Mouse (Mus musculus) adrenal gland (tissue): ENCODE measurements at regions not wholly inside any gene's neighbourhood (a gene's known extent, or its start where the extent isn't known, plus 50 kb on each side); places are given as distances from the start of the nearest gene placed in this dataset.

Source experiments
- intact Hi-C: fragments of 180-260 bp; cut with DNase I; formaldehyde crosslinking; loops from one replicate; pipeline ENCODE4 v1.15.1; 2025

GRCm38 (mm10) chr16:93285191-93285590 is 318.7 kb downstream of the Setd4 start:
- intact Hi-C loops, result no loop called here

DNA sequence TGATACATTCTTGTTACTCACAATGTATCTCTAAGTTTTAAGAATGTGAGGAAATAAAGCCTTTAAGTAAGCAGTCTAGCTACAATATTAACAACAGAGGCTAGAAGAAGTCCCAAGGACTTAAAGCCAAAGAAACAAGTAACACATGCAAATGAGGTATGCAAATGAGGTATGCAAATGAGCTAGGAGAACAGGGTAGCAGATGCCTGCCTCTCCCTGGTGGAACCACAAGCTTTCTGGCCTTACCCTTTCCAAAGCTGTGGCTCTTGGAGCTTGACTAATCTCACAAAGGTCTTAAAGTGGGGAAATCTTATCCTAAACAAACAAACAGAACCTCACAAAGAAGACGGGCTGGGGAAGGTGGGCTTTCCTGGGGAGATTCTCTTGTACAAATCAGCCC is 322.1 kb downstream of the Setd4 start:
- intact Hi-C loops, result no loop called here

DNA sequence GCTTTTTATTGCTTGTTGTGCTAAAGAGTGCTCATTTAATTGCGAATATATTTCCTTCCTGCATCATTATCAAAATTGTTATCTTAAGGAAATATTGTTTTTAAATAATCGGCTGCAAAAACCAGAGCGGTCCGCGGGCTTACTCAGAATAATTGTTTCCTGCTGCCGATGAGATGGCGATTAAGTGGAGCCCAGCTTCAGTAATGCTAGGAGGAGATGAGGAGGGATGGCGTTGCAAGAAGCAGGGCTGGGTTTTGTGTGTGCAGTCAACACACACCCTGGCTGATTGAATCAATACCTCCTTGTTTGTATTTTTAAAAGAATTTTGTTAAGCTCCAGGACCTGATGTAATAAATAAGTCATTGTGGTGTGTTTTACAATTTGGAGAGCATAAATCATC is 331.2 kb downstream of the Setd4 start:
- intact Hi-C loops, result no loop called here

- intact Hi-C loops, result no loop called here
Observed at GRCm38 (mm10) chr16:93272146-93272545, 331.7 kb downstream of the Setd4 start.

DNA sequence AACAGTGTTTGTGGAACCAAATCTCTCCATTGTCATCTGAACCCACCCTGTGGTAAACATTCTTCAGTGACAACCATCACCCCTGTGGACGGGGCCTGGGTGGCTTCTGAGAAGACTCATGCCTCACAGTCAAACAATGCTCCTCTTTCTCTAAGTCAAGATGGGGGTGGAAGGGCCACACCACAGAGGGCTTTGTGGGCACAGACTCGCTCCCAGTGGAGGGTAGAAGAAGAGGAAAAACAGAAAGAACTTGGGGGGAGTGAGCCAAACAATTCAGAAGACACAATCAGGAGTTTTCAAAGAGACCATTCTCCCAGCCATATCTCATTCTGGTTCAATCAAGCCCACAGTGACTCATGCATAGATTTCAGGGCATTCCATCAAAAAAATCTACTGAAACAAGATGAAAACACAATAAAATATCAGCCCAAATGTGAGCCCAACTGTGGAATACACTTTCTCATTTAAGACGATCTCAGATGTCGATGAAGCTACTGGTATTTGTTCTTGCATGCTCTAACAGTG is 339.7 kb downstream of the Setd4 start:
- intact Hi-C loops, result no loop called here

- intact Hi-C loops, result no loop called here
Observed at GRCm38 (mm10) chr16:93263141-93263815, 340.6 kb downstream of the Setd4 start.

- intact Hi-C loops, result no loop called here
Observed at GRCm38 (mm10) chr16:93246825-93247224, 357.0 kb downstream of the Setd4 start.

DNA sequence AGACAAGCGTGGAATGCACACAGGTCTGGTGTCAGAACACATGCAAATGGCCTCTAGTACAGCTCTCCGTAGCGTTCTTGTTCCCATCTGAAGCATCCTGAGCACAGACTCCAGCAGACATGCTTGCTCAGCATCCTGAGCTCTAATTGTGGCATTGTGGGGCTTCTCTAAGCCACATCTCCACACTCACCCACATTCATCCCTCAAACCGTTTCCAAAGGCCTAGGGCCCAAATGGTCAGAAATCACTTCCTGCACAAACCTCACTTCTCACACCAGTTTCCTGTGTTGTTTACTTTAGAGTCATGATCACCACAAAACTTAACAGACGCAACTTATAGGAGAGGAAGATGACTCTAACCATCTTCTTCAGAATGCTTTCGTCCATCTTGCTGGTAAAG is 358.1 kb downstream of the Setd4 start:
- intact Hi-C loops, result no loop called here

DNA sequence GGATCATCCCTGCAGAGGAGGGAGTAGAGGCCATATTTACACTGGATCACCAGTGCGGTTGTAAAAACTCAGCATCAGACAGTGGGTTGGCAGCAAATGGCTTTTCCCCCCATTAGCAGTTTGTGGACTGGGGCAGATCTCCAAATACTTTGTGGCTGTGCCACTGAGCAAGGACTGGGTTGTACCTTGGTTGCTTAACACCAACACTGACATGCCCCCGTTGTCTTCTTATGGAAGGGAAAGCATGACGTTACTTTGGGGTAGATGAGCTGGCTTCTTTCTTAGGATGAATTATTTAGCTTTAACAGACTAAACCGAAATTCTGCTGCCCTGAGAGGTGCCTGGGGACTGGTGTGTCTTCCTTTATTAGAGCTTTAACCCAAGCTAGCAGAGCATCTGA is 365.0 kb downstream of the Setd4 start:
- intact Hi-C loops, result no loop called here

GRCm38 (mm10) chr16:93238326-93238725 is 365.5 kb downstream of the Setd4 start:
- intact Hi-C loops, result no loop called here

- intact Hi-C loops, result no loop called here
Observed at GRCm38 (mm10) chr16:93225644-93226043, 378.2 kb downstream of the Setd4 start.

DNA sequence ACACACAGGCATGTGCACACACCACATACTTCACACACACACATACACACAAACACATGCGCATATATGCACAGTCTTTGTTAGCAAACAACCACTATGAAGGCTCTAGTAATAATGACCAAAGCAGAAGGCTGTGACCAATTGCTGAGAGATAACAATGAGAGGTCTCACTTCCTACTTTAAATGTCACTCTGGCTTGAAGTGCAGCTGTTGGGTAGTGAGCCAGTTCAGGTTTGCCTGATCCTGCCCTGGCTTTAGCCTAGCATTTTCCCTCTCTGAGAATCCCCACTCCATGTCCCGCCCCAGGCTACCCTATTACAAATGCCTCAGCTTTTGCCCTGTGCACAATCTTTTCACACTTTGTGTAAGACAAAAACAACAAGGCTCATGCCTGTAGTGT is 378.7 kb downstream of the Setd4 start:
- intact Hi-C loops, result no loop called here

GRCm38 (mm10) chr16:93219731-93220130 is 384.1 kb downstream of the Setd4 start:
- intact Hi-C loops, result no loop called here

DNA sequence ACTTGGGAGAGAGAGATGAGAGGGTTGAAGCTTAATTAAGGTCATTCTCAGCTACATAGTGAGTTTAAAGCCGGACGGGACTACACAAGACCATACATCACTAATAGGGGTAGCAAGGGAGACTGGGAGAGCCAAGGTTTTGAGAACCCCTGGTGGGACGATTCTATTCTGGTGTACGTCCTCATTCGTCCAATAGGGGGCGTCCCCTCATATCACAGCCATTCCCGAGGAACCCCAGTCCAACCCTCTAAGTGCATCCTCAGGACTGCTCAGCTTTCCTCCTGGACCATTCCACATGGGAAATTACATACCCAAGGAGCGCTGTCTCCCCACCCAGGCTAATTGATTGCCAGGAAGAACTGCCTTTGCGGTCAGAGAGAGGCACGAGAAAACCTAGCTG is 385.5 kb downstream of the Setd4 start:
- intact Hi-C loops, result no loop called here

- intact Hi-C loops, result no loop called here
Observed at GRCm38 (mm10) chr16:93217600-93218226, 386.1 kb downstream of the Setd4 start.

DNA sequence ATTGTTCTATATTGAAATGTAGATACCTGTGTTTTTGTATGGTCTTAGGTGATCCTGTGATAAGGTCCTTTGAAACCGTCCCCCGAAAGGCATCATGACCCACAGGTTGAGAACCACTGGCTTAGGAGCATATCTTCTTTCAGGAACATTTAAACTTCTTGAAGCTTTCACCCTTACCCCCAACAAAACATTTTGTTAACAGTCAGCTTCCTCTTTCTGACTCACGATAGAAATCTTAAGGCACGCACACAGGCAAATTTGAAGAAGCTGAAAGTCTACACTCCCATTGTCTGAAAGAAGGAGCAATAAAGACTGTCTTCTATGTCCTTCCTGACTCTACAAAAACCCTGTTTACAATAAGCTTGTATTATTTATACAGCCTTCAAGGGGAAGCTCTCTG is 388.2 kb downstream of the Setd4 start:
- intact Hi-C loops, result no loop called here

DNA sequence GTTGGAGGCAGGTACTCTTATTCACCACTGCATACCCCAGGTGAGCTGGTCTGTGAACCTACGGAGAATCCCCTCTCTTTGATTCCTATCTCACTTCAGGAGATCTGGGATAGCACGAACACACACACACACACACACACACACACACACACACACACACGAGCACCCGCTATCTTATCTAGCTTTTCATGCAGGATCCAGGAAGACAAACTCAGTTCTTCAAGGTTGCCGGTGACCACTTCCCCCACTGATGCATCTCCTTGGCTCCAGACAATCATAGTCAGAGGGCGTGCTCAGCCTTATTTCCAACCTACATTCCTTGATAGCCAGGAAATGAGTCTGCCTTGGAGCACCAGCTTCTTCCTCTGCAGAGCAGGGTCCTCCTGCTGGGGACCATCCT is 387.7 kb upstream of the Runx1 start:
- intact Hi-C loops, result no loop called here

DNA sequence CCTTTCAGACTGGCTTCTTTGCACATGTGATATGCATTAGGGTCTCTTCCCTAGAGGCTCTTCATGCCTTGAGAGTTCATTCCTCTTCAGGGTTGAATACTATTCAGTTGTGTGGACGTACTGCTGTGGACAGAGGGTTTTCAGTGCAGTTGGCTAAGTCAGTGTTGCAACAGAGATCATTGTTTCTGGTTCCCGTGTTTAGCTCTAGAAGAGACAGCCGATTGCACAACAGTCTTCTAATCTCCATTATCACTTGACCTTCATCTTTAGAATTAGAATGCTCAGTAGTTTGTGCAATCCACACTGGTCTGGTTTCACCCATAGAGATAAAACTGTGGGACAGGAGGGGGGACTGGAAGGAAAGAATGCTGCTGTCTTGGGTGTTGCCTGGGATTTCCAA is 381.7 kb upstream of the Runx1 start:
- intact Hi-C loops, result no loop called here

GRCm38 (mm10) chr16:93207217-93207616 is 381.3 kb upstream of the Runx1 start:
- intact Hi-C loops, result no loop called here

DNA sequence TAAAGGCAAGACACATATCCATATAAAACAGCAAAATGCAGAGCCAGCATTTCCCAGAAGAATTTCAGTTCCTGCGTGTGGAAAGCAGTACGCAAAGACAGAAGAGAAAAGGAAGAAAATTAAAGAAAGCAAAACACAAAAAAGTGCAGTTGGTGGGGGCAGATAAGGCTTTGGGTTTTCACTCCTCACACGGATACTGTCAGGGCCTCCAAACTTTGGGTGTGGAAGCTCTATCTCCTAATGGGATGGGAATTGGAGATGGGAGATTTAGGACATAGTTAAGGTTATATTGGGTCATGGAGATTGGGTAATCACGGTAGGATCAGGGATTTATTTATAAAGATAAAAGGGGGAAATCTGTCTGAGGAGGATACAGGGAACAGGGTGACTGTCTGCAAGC is 380.4 kb upstream of the Runx1 start:
- intact Hi-C loops, result no loop called here

DNA sequence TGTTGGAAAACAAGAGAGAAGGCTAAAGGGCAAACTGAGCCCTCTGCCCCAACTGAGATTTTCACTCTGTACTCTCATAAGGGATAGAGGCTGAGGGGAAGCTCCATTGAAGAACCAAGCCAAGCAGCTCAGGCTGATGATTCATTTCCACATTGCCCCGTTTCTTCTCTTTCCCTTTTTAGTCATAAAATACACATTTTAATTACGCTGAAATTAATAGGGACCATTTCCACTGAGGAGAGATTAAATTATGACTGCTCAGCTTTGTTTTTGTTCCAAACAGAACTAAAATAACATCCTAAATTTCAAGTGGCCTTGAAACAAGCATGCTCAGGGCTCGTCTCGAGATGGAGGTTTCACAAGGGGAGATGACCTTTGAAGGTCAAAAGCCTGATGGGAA is 378.7 kb upstream of the Runx1 start:
- intact Hi-C loops, result no loop called here

- intact Hi-C loops, result no loop called here
Observed at GRCm38 (mm10) chr16:93202591-93202990, 376.6 kb upstream of the Runx1 start.

GRCm38 (mm10) chr16:93197300-93197699 is 371.4 kb upstream of the Runx1 start:
- intact Hi-C loops, result no loop called here
